In the genomic region with DNA sequence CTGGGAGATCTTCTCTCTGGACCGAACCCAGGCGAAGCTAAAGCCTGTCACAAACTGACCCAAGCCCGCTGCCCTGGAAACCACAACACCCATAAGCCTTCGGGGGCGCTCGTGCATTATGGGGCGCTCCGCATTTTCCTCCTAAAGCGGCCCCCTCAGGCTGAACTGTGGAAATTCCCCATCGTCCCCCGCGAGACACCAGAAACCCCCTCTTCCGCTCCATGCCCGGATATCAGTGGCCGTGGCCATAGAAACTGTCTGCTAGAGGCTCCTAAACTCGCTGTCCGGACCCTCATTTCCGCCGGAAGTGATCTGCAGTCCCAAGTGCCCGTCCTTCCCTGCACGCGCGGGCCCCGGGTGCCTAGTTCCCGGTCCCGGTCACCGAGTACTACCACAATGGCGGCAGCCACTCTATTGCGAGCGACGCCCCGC, we compare ENCODE assay signal across 8 mouse cellular contexts. TPM values are rescaled to one million over a fixed set of nuclear protein-coding genes. Genes with fewer than 3 reads are reported as not detected.
DNase-seq lines count a peak whose midpoint lies in the region; ATAC-seq lines count a peak whose summit lies in the region.

A gene (plus strand): TSS at position 310 of the 432 bp plus-strand sequence.

- peaks cover 32% of the 10 kb centered on the region for H3K36me3 ChIP-seq in intestine, embryonic 14.5 days (ENCODE audit: control insufficient read depth, insufficient read depth, low read length)

- H3K27me3 ChIP-seq in intestine, embryonic 14.5 days (replicated peaks; ENCODE audit: control insufficient read depth, insufficient read depth, low read length), result no peaks in the 10 kb centered on the region

- peak within 1 kb of the TSS; percentile 98 for H3K4me2 ChIP-seq in intestine, embryonic 14.5 days (ENCODE audit: low read length)

- intact Hi-C loops in gastrocnemius, postnatal 14 days (cut with DNase I; ENCODE audit: low total_unique reads), result no loop called here
- intact Hi-C loops in left cerebral cortex, postnatal 14 days (cut with DNase I), result loop anchor here (2.0 kb wide), 1 partner anchor 16 kb away; a partner anchor contains a TSS

- peak within 1 kb of the TSS; percentile 63 for H3K9ac ChIP-seq in intestine, embryonic 14.5 days (ENCODE audit: low read length)

- H3K27ac ChIP-seq in intestine, embryonic 14.5 days (ENCODE audit: low read depth), result peak within 1 kb of the TSS; percentile 74

- WGBS in intestine, embryonic 14.5 days, result under 1% methylated on average over 32 of the region's 32 CpGs

- peaks cover 6% of the 10 kb centered on the region; the same call in 1 of the 2 replicates for H3K4me1 ChIP-seq in intestine, embryonic 14.5 days (replicated peaks; ENCODE audit: control insufficient read depth, insufficient read depth, low read length)

- ATAC-seq in intestine, embryonic 14.5 days (replicated peaks; ENCODE audit: low FRiP score, low TSS enrichment, low read depth), result peak; percentile 92

- no peaks in the 10 kb centered on the region for H3K9me3 ChIP-seq in intestine, embryonic 14.5 days (ENCODE audit: control insufficient read depth, low read length)

- peak; percentile 95 for DNase-seq in adipocyte (ENCODE audit: low spot score)
- peak; percentile 98 for DNase-seq in embryo, embryonic 10 days (ENCODE audit: low spot score)
- DNase-seq in gastrocnemius, postnatal 14 days, result peak; percentile 96
- peak; percentile 92 for DNase-seq in intestine, embryonic 14.5 days (ENCODE audit: low spot score)
- DNase-seq in left cerebral cortex, postnatal 14 days (ENCODE audit: low spot score in 2 of 2), result peak; percentile 97 to 98
- DNase-seq in mesoderm, embryonic 11.5 days (ENCODE audit: low read depth, low spot score), result peak; percentile 95
- peak; percentile 97 to 99 for DNase-seq in right cerebral cortex, postnatal 36 days (ENCODE audit: low spot score in 2 of 2)
- peak; percentile 96 for DNase-seq in yolk sac, embryonic 10.5 days (ENCODE audit: low spot score)

- peak within 1 kb of the TSS; percentile 74 for H3K4me3 ChIP-seq in intestine, embryonic 14.5 days (ENCODE audit: low read depth, low read length)

RNA-seq across cellular contexts. Expression of the gene that starts here (rescaled TPM):
- 100 to 1,000 TPM; 117 to 146 TPM for total RNA-seq in gastrocnemius, postnatal 14 days (2021)
- polyA plus RNA-seq in intestine, embryonic 14.5 days (2014; fragmentation: Nextera tagmentation; extraction: Ambion mirVana), result 188 and 192 TPM in 2 replicates
- total RNA-seq in left cerebral cortex, postnatal 14 days (2021), result 10 to 100 TPM; 81.4 to 87.8 TPM

Comparison
In these comparisons a context has a peak if more than half of its experiments do, and no peak if none do; other contexts are left out.
1. Peak in every context shown above with its lines: DNase-seq, ATAC-seq, H3K4me3 ChIP-seq and H3K27ac ChIP-seq.